Mouse (Mus musculus): ENCODE data around the gene Dexi.

The Dexi gene

DNA sequence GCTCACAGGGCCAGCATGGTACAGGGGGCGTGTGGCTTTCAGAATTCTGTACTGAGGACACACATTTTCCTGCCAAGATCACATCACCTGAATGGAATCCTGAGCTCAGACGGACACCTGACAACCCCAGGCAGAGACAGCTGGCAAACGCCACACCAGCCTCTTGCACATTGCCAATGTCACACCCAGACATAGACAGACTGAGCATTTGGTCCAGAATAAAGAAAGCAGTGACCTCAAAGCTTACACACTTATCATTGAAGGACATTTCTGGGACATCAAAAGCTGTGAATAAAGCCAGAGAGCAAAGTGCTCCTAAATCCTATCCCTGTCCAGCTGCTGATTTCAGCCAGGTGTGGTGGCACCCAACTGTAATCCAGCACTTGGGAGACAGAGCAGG, 5.9 kb downstream of the Dexi start:
- DNase-seq = no peak

DNA sequence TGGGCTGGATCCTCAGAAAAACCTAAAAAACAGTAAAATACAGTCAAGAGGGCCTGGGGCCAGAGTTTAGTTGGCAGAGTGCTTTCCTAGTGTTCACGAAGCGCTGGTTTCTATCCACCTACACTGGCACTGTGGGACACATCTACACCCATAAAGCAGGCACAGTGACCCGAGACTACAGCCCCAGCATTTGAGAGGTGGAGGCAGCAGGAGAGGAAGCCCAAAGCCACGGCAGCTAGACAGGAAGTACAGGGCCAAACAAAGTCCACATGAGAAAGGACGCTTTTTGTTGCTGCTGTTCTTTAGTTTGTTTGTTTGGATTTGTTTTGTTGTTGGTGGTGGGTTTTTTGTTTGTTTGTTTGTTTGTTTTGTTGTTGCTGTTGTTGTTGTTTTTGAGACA, 6.5 kb downstream of the Dexi start:
- DNase-seq = no peak

DNA sequence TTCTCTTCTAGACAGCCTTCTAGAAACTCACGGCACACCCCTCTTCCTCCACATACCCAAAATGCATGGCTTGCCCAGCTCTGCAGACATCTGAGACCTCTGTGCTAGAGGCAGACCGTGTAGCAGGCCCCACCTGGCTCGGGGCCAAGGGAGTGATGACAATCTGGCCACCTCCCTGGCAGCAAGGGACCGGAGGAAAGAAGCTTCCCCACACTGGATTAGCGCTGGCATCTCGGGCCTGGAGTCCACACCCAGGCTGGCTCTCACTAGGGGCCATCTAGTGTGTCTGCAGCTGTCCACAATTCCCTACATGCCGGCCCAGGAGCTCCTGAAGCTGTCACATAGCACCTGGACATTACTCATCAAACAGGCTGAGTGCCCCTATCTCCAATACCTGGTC, 8.3 kb downstream of the Dexi start:
- DNase-seq = peak; percentile 51

DNA sequence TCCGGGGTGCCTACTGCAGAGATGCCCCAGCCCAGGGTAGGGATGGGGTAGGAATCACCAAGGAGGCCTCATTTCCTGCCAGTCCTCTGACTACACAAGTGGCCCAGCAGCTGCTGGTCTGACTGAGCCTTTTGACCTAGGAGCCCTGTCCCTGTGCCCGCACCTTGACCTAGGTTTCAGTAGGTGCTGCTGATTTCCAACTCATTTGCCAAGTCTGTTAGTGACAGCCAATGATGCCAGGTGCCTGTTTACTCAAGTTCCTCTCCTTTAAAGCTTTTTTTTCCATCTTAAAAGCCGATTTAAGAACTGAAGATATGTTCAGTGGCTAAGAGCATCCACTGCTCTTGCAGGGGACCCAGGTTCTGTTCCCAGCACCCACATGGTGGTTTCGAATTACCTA, 9.1 kb downstream of the Dexi start:
- DNase-seq = no peak

DNA sequence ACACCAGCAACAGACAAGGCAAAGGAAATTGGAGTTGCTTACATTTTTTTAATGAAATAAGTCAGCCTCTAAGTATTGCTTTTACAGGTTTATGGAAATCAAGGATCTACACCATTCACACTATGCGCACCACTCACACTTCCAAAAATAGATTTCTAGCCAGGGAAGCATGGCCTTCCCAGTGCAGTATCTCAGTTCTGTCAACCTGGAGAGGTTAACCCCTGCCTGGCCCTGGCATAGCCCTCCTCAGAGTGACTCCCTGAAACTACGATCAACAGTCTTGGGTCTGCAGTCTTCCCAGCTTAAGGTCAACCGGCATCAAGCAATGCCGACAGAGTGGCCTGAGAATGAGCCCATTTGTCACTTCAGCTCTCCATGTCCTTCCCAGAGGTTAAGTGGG, 12.7 kb downstream of the Dexi start:
- DNase-seq = no peak

DNA sequence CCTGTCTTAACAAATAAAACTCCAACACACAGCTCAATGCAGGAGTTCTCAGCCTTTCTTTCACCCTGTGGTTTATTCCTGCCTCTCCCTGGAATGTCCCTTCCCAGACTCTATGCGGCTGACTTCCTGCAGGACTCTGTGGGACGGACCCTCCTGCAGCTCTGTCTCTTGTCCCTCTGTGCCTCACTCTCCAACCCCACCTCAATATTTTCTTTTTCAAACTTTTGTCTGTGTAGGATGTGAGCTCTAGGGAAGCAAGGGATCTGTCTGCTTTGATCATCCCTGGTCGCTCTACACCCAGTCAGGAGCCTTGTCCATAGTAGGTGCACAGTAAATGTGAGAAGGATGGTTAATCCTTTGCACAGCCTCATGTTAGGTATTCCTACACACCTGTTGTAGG, 14.5 kb downstream of the Dexi start:
- no peak for DNase-seq

DNA sequence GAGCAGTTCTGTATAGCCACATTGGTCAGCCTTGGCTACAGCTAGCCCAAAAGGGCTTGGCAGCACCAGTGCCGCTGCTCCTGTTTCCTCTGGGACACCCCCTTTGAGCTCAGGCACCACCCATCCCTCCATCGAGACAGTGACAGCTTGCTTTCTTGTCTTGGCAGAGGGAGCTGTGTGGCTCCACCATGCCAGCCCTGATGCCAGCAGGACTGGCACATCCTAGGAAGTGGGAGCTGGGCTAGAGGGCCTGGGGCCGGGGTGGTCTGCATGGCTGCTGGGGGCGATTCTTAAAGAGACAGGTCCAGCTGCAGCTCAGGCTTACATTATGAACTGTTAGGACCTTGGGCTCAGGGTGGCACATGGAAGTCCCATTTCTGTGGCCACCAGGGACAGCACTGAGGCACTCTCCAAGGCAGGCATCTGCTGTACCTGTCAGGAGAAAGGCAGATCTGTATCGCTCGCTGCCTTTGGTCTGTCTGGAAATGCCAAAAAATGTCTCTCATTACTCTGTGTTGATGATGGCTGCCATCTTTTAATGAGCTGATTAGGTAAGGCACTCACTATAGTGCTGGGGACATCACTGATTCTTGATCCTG, 15.7 kb downstream of the Dexi start:
- no peak for DNase-seq

DNA sequence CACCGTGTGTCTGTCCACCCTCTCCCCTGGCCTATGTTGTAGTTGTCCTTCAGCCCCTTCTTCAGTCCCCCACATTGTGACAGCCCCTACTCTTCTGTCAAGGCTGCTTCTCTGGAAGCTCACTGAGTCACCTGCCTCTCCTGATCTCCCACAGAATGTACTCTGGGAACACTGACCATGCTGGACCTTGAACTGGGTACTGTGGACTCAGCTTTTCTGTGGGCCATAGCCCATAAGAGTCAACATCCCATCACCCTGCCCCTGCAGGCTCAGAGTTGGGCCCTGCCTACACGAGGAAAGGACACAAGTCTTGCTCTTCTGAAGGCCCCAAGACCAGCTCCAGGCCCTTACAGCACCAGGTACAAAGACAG, 17.3 kb downstream of the Dexi start:
- no peak for DNase-seq

DNA sequence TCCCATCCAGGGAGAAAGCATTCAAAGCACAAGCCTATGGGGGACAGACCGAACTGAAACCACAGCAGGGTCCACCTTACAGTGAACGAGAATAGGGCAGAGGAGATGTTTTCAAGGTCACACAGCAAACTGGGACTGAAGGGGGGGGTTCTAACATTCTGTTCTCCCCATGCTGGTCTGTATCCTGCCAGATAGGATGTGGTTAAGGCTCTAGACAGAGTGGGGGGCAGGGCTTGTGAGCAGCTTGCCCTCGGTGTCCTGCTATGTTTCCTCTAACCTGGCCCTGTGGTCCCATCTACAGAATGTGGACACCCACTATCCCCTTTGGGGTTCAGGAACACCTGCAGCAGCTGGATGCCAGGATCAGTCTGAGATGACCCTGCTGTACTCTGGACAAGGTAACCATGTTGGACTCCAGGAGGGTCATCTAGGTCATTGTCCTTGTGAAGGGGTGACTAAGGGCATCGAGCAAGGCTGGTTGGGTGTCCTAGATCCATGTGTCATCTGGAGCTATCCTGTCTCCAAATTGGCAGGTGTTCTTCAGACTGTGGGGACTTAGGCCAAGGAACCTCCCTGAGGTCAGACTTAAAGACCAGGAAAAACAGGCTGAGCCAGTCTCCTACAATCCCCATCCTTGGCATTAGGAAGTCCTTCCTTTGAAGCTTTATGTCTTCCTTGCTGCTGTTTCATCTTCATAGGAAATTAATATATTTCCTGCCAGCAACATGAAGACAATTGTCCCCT, 17.8 kb downstream of the Dexi start:
- DNase-seq = no peak

DNA sequence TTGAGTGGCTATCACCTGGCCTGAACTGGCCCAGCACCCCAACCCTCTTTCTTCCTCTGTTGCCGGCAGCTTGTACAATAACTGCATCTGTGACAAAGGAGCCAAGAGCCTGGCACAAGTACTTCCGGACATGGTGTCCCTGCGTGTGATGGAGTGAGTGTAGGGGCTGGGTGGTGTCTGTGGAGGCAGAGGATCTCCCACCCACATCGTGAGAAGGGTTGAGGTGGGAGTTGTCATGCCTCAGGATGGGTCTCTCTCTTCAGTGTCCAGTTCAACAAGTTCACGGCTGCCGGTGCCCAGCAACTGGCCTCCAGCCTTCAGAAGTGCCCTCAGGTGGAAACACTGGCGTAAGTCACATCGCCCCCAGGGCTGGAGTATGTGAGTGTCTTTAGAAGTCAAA, 19.2 kb downstream of the Dexi start:
- no peak for DNase-seq

DNA sequence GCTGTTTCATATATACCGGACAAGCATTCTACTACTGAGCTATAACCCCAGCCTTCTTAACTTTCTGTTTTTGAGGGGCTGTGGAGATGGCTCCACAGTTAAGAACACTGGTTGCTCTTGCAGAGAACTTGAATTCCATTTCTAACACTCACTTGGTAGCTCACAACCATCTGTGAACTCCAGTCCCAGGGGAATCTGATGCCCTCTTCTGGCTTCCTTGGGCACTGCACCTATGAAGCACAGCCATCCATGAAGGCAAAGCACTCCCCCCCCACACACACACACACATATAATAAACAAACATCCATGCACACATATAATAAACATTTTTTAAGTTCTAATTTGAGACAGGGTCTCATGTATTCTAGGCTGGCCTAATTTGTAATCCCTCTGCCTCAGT, 20.0 kb downstream of the Dexi start:
- no peak for DNase-seq

DNA sequence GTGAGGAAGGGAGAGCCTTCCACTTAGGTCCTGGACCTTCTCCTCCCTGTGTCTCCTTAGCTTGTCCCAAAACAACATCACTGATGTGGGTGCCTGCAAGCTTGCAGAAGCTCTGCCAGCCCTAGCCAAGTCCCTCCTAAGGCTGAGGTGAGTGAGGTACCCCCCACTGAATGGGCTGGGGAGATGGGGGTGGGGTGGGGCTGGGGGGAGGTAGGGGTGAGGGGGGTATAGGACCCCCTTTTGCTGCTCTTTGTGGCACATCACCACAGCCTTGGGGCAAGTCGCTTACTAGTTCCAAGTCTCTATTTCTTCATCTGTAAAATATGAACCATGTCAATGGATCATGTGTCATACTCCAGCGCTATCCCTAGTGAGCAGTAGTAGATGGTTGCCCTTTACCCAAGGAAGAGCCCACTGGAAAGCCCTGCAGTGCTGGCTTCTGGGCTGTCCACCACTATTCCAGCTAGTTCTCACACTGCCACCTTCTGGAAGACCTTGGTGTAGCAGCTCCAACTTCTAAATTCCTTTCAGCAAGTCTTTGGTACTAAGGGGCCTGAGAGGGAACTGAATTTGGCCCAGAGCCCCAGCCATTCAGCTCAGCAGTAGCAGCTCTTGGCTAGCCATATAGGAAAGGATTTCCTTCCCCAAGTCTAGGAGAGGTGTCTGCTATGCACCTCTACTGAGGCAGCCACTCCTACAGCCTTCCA, 21.8 kb downstream of the Dexi start:
- DNase-seq = peak; percentile 70

DNA sequence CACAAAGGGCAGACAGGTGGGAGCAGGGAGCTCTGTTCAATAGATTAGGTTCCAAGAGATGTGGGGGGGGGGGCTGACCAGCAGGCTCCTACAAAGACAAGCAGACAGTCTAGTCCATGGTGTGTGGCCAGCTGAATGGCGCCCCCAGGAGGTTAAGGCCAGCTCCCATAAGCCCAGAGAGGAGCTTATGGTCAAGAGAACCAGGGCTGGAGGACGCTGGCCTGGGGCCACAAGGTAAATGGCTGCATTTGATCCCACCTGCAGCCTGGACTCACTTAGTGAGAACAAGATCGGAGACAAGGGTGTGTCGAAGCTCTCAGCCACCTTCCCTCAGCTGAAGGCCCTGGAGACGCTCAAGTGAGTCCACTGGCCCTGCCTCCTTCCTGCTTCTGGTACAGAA, 24.8 kb downstream of the Dexi start:
- DNase-seq = no peak

DNA sequence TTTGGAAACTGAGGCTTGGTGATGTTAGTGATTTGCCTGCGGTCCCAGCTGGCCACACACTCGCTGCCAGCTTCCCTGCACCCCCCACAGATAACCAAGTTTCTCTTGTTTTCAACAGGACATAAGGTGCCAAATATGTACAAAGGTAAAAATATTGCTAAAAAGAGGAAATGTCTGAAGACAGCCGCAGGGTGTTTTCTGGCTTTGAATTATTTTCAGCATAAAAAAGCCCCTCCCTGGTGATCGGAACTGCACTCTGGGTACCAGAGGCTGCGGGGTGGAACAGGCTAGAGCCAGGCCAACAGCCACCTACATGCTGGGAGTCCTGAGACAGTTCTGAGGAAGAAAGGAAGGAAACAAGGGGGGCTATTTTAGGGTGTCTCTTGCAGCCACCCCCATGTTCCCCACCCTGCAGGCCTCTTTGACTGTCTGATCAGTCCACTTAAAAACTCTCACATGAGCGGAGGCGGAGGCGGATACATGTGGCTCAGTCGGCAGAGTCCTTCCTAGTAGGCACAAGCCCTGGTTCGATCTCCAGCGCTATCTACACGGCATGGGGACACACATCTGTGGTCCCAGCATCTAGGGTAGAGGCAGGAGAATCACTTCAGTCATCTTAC, 26.8 kb downstream of the Dexi start:
- DNase-seq = no peak

DNA sequence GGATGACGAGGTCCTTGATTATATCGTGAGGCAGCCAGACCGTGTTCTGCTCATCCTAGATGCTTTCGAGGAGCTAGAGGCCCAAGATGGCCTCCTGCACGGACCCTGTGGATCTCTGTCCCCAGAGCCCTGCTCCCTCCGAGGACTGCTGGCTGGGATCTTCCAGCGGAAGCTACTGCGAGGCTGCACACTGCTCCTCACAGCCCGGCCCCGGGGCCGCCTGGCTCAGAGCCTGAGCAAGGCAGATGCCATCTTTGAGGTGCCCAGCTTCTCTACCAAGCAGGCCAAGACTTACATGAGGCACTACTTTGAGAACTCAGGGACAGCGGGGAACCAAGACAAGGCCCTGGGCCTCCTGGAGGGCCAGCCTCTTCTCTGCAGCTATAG, 31.7 kb downstream of the Dexi start:
- peak; percentile 49 for DNase-seq

DNA sequence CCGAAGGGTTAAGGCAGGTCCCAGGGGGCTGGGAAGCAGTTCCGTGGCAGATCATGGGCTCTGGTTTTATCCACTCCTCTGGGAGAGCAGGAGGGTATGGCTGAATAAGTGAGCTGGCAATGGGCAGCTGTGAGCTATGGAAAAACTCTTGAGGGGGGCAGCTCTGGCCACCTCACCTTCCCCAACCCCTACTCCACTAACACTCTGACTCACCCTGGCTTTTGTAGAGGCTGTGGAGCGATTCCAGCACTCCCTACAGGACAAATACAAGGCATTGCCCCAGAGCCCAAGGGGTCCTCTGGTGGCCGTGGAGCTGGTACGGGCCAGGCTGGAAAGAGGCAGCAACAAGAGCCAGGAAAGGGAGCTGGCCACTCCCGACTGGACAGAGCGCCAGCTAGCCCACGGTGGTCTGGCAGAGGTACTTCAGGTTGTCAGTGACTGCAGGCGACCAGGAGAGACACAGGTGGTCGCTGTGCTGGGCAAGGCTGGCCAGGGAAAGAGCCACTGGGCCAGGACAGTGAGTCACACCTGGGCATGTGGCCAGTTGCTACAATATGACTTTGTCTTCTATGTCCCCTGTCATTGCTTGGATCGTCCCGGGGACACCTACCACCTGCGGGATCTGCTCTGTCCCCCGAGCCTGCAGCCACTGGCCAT, 32.2 kb downstream of the Dexi start:
- peak; percentile 80 for DNase-seq

DNA sequence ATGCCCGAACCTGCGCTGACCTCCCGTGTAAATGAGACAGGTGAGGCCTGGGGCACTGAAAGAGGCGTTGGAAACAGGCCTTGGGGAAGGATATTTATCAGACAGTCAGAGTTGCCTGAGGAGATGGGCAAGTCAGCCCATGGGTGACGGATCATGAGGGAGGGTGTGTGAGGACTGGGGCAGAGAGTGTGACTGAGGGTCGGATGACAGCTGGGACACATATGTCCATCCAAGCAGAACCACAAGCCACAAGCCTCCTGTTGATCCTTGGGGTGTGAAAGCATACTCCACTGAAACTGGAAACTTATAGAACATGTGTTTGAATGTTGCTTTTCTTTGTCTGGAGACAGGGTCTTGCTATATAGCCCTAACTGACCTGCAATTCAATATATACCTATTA, 34.2 kb downstream of the Dexi start:
- DNase-seq = no peak

DNA sequence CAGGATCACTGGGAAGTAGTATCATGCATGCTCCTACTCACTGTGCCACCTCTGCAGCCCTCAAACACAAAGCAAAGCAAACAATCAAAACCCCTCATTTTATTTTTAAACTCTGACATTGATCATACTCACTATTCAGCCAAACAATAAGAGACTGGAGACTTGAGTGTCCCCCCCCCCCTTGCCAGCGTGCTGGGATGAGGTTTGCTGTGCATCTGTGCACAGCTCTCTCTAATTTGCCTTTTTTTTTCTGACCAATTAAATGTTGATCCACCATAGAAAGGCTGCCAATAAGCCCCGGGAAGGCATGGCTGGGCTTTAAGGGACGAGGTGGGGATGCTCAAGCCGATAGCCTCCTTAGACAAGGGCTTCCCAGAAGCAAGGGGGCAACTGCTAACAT, 35.4 kb downstream of the Dexi start:
- no peak for DNase-seq

DNA sequence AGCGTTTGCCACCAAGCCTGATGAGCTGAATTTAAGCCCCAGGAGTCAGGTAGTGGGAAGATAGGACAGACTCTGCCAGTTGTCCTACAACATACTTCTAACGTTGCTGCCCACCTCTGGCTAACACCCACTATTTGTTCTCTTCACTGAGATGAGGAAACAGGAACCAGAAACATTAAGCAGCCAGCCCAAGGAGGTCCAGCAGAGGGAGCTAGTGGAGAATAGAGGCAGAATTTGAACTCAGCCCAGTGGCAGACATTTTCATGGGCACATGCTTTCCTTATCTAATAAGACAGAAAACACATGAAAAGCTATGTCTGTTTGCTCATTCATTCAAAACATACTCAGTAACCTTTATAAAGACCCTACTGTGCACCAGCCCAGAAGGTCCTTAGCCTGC, 39.8 kb downstream of the Dexi start:
- no peak for DNase-seq

DNA sequence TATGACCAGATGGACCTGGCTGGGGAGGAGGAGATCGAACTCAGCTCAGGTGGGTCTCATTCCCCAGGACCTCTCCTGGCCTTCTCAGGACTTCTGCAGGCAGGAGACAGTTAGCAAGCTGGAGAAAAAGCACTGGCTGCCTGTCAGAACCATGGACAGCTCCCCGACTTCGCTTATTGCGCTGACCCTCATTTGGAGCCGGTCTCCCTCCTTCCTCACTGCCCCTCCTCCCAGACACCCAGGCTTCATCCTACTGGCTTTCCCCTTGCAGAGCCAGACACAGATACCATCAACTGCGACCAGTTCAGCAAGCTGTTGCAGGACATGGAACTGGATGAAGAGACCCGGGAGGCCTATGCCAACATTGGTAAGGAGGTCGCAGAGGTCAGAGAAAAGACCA, 41.0 kb downstream of the Dexi start:
- no peak for DNase-seq

DNA sequence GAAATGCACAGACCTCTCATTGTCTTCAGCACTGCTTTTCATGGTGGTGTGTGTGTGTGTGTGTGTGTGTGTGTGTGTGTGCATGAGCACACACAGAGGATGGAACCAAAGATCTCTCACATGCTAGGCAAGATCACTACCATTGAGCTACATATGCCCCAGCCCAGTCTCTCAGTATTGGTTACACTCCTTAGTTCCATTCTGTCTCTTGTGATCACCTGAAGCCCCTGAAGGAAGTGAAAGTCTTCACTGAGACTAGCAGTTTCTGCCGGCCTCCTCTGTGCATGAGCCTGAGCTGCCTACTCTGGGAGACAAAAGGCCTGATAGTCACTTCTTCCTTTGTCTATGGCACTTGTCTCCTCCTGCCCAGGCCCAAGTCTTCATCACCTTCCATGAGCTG, 43.7 kb downstream of the Dexi start:
- DNase-seq = no peak

DNA sequence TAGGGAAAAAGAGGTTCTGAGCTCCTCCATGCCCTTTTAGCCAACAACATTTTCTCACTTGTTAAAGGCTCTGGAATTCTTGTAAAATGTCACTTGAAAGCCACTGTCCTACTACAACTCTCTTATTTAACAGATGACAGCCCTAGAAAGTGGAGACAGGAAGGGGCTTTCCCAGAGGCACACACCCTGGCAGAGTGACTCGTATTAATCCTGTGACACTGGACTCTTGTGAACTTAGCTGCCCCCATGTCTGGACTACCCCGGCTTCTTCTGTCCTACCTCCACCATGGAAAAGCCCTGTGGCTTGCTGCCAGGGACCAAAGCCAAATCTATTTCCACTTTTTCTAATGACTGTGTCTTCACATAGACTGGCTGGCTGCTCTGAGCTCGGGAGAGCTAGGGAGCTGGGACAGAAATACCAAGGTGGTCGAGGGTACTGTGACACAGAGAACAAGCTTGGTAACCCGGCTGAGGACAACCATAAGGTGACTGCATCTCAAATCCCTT, 44.7 kb downstream of the Dexi start:
- no peak for DNase-seq

DNA sequence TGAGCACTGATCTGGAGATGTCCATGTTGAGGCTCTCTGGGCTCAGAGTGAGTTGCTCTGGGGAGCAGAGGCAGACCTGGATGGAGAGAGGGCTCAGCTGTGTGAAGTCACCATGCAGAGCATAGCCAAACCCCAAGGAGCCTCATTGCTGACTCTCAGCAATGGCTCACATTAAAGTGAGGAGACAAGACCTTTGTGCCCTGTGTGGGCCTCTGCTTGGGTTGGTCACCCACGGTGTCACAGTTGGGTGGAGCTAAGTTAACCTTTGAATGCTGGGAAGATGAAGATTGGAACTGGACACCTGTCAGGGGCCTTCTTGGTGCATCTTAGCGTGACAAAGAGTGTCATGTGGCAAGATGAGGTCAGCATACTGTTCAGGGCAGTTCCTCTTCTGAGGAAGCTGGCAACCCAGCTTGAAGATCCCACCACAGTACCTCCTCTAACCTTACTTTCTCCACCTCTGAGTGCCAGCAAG, 47.0 kb downstream of the Dexi start:
- DNase-seq = no peak

Measured in cerebellum, adult 11 months (tissue).